Mouse (Mus musculus): ENCODE results near the gene Gm21721.
"Not testable (repeated sequence)": the region's sequence is repeated elsewhere in the genome, so short reads cannot be mapped to it uniquely, and the experiment has no call there.

The Gm21721 gene

GRCm38 (mm10) chrY:9202090-9202489 is at the start of gene Gm21721:
Gene Gm21721, minus strand, starts transcription at chrY:9202190.
- not testable (repeated sequence) for DNase-seq (ENCODE audit: low spot score in 2 of 2)

All from frontal cortex, postnatal 25 days (tissue).